Mouse (Mus musculus): Measurements from ENCODE around the gene Dennd4a. TPM values are rescaled to one million over a fixed set of nuclear protein-coding genes. Genes with fewer than 3 reads are reported as not detected.
"Not testable (repeated sequence)": the region's sequence is repeated elsewhere in the genome, so short reads cannot be mapped to it uniquely, and the experiment has no call there.

Dennd4a gene
- polyA plus RNA-seq, 1 experiment from 2014 or later = 10.8 TPM

- DNase-seq (ENCODE audit: low spot score); H3K4me2 ChIP-seq (ENCODE audit: low read depth); H3K9me3 ChIP-seq (ENCODE audit: control insufficient read depth, low read length); H3K27ac ChIP-seq (ENCODE audit: low read depth, low read length); H3K36me3 ChIP-seq (ENCODE audit: control insufficient read depth, insufficient read depth, low read length); H3K27me3 ChIP-seq (ENCODE audit: control insufficient read depth, insufficient read depth, low read length); ATAC-seq (ENCODE audit: insufficient read depth, low FRiP score, low TSS enrichment); H3K9ac ChIP-seq (ENCODE audit: low read length); H3K4me1 ChIP-seq (ENCODE audit: control insufficient read depth, insufficient read depth, low read length); H3K4me3 ChIP-seq (ENCODE audit: low read depth, low read length): not testable (repeated sequence)
- 85% methylated on average over 4 of the region's 4 CpGs for WGBS
These were observed 8.5 kb downstream of the Dennd4a start for GRCm38 (mm10) chr9:64819686-64820085.

- WGBS = 84% methylated on average over 3 of the region's 3 CpGs
- Histone ChIP-seq H3K36me3 (ENCODE audit: control insufficient read depth, insufficient read depth, low read length) (no peaks in the 10 kb centered on the region), H3K27me3 (ENCODE audit: control insufficient read depth, insufficient read depth, low read length) (no peaks in the 10 kb centered on the region), H3K9me3 (ENCODE audit: control insufficient read depth, low read length) (no peaks in the 10 kb centered on the region), H3K4me3 (ENCODE audit: low read depth, low read length) (no peak overlapping the region), H3K4me1 (ENCODE audit: control insufficient read depth, insufficient read depth, low read length) (no peaks in the 10 kb centered on the region), H3K27ac (ENCODE audit: low read depth, low read length) (no peak overlapping the region), H3K9ac (ENCODE audit: low read length) (no peak overlapping the region), H3K4me2 (ENCODE audit: low read depth) (no peak overlapping the region)
- ATAC-seq (ENCODE audit: insufficient read depth, low FRiP score, low TSS enrichment) (no peak), DNase-seq (ENCODE audit: low spot score) (no peak)
These were observed 9.1 kb downstream of the Dennd4a start for GRCm38 (mm10) chr9:64820086-64820795.

- H3K9ac ChIP-seq (ENCODE audit: low read length) = no peak overlapping the region
- no peak overlapping the region for H3K27ac ChIP-seq (ENCODE audit: low read depth, low read length)
- H3K4me1 ChIP-seq (ENCODE audit: control insufficient read depth, insufficient read depth, low read length) = no peaks in the 10 kb centered on the region
- H3K4me2 ChIP-seq (ENCODE audit: low read depth) = no peak overlapping the region
- no peaks in the 10 kb centered on the region for H3K36me3 ChIP-seq (ENCODE audit: control insufficient read depth, insufficient read depth, low read length)
- ATAC-seq (ENCODE audit: insufficient read depth, low FRiP score, low TSS enrichment) (no peak), DNase-seq (ENCODE audit: low spot score) (no peak)
- H3K27me3 ChIP-seq (ENCODE audit: control insufficient read depth, insufficient read depth, low read length) = no peaks in the 10 kb centered on the region
- no peaks in the 10 kb centered on the region for H3K9me3 ChIP-seq (ENCODE audit: control insufficient read depth, low read length)
- H3K4me3 ChIP-seq (ENCODE audit: low read depth, low read length) = no peak overlapping the region
- 93% methylated on average over 7 of the region's 7 CpGs for WGBS
These were observed 11.1 kb downstream of the Dennd4a start for GRCm38 (mm10) chr9:64822235-64822634.

GRCm38 (mm10) chr9:64824389-64825008, 13.4 kb downstream of the Dennd4a start:
- H3K27ac ChIP-seq (ENCODE audit: low read depth, low read length) = no peak overlapping the region
- H3K27me3 ChIP-seq (ENCODE audit: control insufficient read depth, insufficient read depth, low read length) = no peaks in the 10 kb centered on the region
- WGBS = 93% methylated on average over 5 of the region's 5 CpGs
- DNase-seq (ENCODE audit: low spot score) (no peak), ATAC-seq (ENCODE audit: insufficient read depth, low FRiP score, low TSS enrichment) (no peak)
- no peaks in the 10 kb centered on the region for H3K9me3 ChIP-seq (ENCODE audit: control insufficient read depth, low read length)
- H3K4me2 ChIP-seq (ENCODE audit: low read depth) = no peak overlapping the region
- no peaks in the 10 kb centered on the region for H3K4me1 ChIP-seq (ENCODE audit: control insufficient read depth, insufficient read depth, low read length)
- no peak overlapping the region for H3K4me3 ChIP-seq (ENCODE audit: low read depth, low read length)
- H3K9ac ChIP-seq (ENCODE audit: low read length) = no peak overlapping the region
- H3K36me3 ChIP-seq (ENCODE audit: control insufficient read depth, insufficient read depth, low read length) = no peaks in the 10 kb centered on the region

DNA sequence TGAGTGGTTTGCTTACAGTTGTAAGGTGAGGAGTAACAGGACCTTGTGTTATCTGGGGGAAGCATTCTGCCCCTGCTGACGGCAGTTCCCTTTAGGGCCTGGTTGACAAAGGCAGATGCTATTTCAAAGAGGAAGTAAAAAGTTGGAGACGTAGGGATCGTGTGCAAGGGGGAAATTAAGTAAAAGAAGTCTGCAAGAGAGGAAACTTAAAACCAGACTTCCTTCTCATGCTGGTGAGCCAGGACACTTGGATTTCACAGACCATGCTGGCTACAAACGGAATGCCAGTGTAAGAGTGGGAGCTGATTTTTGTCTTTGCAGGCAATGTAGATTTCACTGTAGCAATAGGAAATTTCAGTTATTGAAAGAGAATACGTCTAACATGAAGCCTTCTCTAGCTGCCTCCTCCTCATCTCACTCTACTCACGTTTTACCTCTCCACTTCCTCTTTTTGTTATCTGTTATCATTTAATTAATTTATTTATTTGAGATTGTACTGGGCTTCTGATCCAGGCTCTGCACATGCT, 19.0 kb downstream of the Dennd4a start:
- ATAC-seq (ENCODE audit: insufficient read depth, low FRiP score, low TSS enrichment) (no peak), DNase-seq (ENCODE audit: low spot score) (no peak)
- Histone ChIP-seq H3K9me3 (ENCODE audit: control insufficient read depth, low read length) (no peaks in the 10 kb centered on the region), H3K27me3 (ENCODE audit: control insufficient read depth, insufficient read depth, low read length) (no peaks in the 10 kb centered on the region), H3K4me2 (ENCODE audit: low read depth) (no peak overlapping the region), H3K4me1 (ENCODE audit: control insufficient read depth, insufficient read depth, low read length) (no peaks in the 10 kb centered on the region), H3K36me3 (ENCODE audit: control insufficient read depth, insufficient read depth, low read length) (no peaks in the 10 kb centered on the region), H3K27ac (ENCODE audit: low read depth, low read length) (no peak overlapping the region), H3K9ac (ENCODE audit: low read length) (no peak overlapping the region), H3K4me3 (ENCODE audit: low read depth, low read length) (no peak overlapping the region)
- 60% methylated on average over 6 of the region's 6 CpGs for WGBS

DNA sequence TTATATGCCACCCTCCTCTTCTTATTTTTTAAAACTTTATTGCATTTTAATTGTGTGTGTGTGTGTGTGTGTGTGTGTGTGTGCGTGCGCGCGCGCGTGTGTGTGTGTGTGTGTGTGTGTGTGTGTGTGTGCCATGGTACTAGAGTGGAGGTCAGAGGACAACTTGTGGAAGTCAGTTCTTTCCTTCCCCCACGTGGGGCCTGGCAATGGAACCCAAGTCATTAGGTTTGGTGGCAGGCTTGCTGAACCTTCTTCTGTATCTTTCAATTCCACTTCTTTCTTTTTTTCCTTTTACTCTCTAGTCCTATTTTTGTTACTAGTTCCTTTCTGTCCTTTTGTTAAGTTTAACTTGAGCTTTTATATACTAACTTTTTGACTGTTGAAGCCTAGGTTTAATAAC, 19.5 kb downstream of the Dennd4a start:
- Histone ChIP-seq H3K9ac (ENCODE audit: low read length) (no peak overlapping the region), H3K4me1 (ENCODE audit: control insufficient read depth, insufficient read depth, low read length) (no peaks in the 10 kb centered on the region), H3K4me2 (ENCODE audit: low read depth) (no peak overlapping the region), H3K9me3 (ENCODE audit: control insufficient read depth, low read length) (no peaks in the 10 kb centered on the region), H3K36me3 (ENCODE audit: control insufficient read depth, insufficient read depth, low read length) (no peaks in the 10 kb centered on the region), H3K4me3 (ENCODE audit: low read depth, low read length) (no peak overlapping the region), H3K27ac (ENCODE audit: low read depth, low read length) (no peak overlapping the region), H3K27me3 (ENCODE audit: control insufficient read depth, insufficient read depth, low read length) (no peaks in the 10 kb centered on the region)
- 94% methylated on average over 7 of the region's 7 CpGs for WGBS
- ATAC-seq (ENCODE audit: insufficient read depth, low FRiP score, low TSS enrichment) (no peak), DNase-seq (ENCODE audit: low spot score) (no peak)

DNA sequence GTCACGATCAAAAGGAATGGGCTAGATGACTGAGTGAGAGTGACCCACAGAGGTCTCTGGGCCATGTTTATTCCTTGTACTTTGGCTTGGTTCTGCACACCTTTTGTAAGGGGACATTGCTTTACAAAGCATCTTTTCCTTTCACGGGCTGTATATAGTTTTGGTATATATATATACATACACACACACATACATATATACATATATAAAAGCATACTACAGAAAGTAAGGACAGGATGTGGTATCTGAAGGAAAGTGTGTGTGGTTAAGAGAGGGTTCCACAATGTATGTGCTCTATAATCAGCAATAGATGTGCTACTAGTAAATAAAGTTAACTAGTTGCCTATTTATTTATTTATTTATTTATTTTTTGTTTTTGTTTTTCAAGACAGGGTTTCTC, 20.6 kb downstream of the Dennd4a start:
- DNase-seq (ENCODE audit: low spot score) (no peak), ATAC-seq (ENCODE audit: insufficient read depth, low FRiP score, low TSS enrichment) (no peak)
- WGBS = 95% methylated on average over 2 of the region's 2 CpGs
- Histone ChIP-seq H3K4me2 (ENCODE audit: low read depth) (no peak overlapping the region), H3K4me1 (ENCODE audit: control insufficient read depth, insufficient read depth, low read length) (no peaks in the 10 kb centered on the region), H3K36me3 (ENCODE audit: control insufficient read depth, insufficient read depth, low read length) (no peaks in the 10 kb centered on the region), H3K4me3 (ENCODE audit: low read depth, low read length) (no peak overlapping the region), H3K9ac (ENCODE audit: low read length) (no peak overlapping the region), H3K9me3 (ENCODE audit: control insufficient read depth, low read length) (no peaks in the 10 kb centered on the region), H3K27me3 (ENCODE audit: control insufficient read depth, insufficient read depth, low read length) (no peaks in the 10 kb centered on the region), H3K27ac (ENCODE audit: low read depth, low read length) (no peak overlapping the region)

DNA sequence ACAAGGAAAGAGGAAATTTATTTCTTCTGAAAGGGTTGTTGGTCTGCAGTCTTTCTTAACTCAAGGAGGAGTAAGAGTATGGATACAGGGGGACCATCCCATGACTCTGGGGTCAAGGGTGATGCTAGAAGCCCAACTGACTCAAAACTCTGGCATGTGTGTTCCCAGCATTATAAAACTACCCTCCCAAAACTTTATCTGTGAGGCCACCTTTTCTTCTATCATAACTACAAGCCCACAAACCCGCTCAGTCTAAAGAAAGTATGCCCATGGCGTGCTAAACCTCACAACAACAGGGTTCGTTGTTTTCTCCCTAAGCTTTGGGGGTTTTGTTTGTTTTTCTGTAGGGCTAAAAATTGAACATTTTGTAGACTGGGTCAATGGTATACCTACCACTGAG, 23.3 kb downstream of the Dennd4a start:
- no peak overlapping the region for H3K27ac ChIP-seq (ENCODE audit: low read depth, low read length)
- no peak for DNase-seq (ENCODE audit: low spot score)
- no peak overlapping the region for H3K4me2 ChIP-seq (ENCODE audit: low read depth)
- WGBS = 87% methylated on average over 3 of the region's 3 CpGs
- ATAC-seq (ENCODE audit: insufficient read depth, low FRiP score, low TSS enrichment) = no peak
- no peaks in the 10 kb centered on the region for H3K36me3 ChIP-seq (ENCODE audit: control insufficient read depth, insufficient read depth, low read length)
- no peaks in the 10 kb centered on the region for H3K27me3 ChIP-seq (ENCODE audit: control insufficient read depth, insufficient read depth, low read length)
- H3K9ac ChIP-seq (ENCODE audit: low read length) = no peak overlapping the region
- no peaks in the 10 kb centered on the region for H3K4me1 ChIP-seq (ENCODE audit: control insufficient read depth, insufficient read depth, low read length)
- H3K4me3 ChIP-seq (ENCODE audit: low read depth, low read length) = no peak overlapping the region
- H3K9me3 ChIP-seq (ENCODE audit: control insufficient read depth, low read length) = no peaks in the 10 kb centered on the region

DNA sequence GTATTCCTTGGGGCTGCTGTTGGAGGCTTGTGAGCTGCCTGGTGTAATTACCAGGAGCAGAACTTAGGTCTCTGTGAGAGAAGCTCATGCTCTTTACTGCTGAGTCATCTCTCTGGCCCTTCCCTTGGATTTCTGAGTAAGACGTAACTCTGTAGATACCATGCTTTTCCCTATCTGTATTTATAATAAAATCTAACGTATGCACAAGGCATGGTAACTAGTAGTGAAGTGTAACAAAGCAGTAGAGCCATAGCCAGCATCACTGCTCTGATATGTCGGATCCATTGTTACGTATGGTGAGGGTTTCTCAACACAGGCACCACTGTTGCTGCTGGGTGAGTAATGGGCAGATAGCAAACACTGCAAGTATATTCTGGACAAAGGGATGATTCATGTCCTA, 34.2 kb downstream of the Dennd4a start:
- H3K4me2 ChIP-seq (ENCODE audit: low read depth) = no peak overlapping the region
- H3K27me3 ChIP-seq (ENCODE audit: control insufficient read depth, insufficient read depth, low read length) = no peaks in the 10 kb centered on the region
- H3K9me3 ChIP-seq (ENCODE audit: control insufficient read depth, low read length) = no peaks in the 10 kb centered on the region
- WGBS = 82% methylated on average over 4 of the region's 4 CpGs
- ATAC-seq (ENCODE audit: insufficient read depth, low FRiP score, low TSS enrichment) = no peak
- H3K4me3 ChIP-seq (ENCODE audit: low read depth, low read length) = no peak overlapping the region
- DNase-seq (ENCODE audit: low spot score) = no peak
- no peaks in the 10 kb centered on the region for H3K4me1 ChIP-seq (ENCODE audit: control insufficient read depth, insufficient read depth, low read length)
- H3K27ac ChIP-seq (ENCODE audit: low read depth, low read length) = no peak overlapping the region
- no peak overlapping the region for H3K9ac ChIP-seq (ENCODE audit: low read length)
- H3K36me3 ChIP-seq (ENCODE audit: control insufficient read depth, insufficient read depth, low read length) = no peaks in the 10 kb centered on the region; the same call in 1 of the 2 replicates
